Mouse (Mus musculus): Measurements from ENCODE around the gene Nav3.
A peak's percentile ranks its signal among the peaks of the same experiment; 100 is the strongest.

Gene Nav3

GRCm38 (mm10) chr10:109690564-109690963 is 765.4 kb downstream of the Nav3 start:
- DNase-seq (ENCODE audit: low read depth, low spot score): no peak

- peak; percentile 66 for DNase-seq (ENCODE audit: low read depth, low spot score)
These were observed 771.6 kb downstream of the Nav3 start for GRCm38 (mm10) chr10:109684109-109685056.

GRCm38 (mm10) chr10:109672896-109673295 is 783.1 kb downstream of the Nav3 start:
- DNase-seq (ENCODE audit: low read depth, low spot score): no peak

- DNase-seq (ENCODE audit: low read depth, low spot score): no peak
These were observed 788.6 kb downstream of the Nav3 start for GRCm38 (mm10) chr10:109667453-109667852.

- DNase-seq (ENCODE audit: low read depth, low spot score): peak; percentile 46
These were observed 791.2 kb downstream of the Nav3 start for GRCm38 (mm10) chr10:109664629-109665317.

GRCm38 (mm10) chr10:109651516-109651915 is 804.5 kb downstream of the Nav3 start:
- no peak for DNase-seq (ENCODE audit: low read depth, low spot score)

GRCm38 (mm10) chr10:109643598-109643997 is 812.4 kb downstream of the Nav3 start:
- DNase-seq (ENCODE audit: low read depth, low spot score): no peak

GRCm38 (mm10) chr10:109641806-109642205 is 814.2 kb downstream of the Nav3 start:
- no peak for DNase-seq (ENCODE audit: low read depth, low spot score)

- DNase-seq (ENCODE audit: low read depth, low spot score): no peak
These were observed 818.3 kb downstream of the Nav3 start for GRCm38 (mm10) chr10:109637702-109638101.

Data from brain, embryonic 18.5 days (tissue).